In the genomic region with DNA sequence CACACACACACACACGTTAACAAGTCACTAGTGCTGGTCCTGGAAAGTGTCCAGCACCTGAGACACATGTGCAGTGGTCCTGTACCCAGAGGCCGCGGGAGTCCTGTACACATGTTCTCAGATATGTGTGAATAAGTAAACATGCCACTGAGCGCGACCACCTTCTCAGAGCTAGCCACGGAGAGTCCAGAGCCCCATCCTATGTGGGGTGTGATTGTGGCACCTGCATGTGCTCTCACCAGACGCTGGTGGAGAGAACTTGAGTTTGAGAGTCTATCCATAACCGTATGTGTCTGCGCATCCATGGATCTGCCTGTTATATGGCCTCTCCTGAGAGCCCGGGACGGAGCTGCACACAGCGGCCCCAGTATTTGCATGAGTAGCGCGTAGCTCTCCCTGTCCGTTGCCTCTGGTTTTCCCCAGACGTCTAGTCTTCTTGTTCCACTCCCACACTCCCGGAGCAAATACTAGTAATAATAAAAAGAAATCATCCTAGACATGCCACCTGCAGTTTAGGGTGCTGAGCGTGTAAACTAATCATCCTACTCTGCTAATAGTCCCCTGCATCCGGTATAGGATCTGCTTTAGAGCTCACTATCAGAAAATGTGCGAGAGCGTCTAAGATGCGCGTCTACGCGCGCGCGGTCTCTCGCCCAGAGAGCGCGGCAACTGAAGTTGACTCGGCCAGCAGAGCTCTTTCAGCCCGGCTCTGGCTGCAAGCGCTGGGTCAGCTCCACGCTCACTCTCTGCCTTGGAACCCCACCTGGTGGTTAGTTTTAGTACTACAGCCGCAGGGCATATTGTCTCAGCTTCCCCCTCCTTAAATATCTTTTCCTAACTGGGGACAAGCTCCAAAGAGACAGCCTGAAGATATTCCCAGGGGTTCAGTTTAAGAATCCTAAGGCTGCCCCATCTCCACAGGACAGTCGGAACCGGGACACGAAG, we compare ENCODE assay signal across 8 mouse cellular contexts. TPM values are rescaled to one million over a fixed set of nuclear protein-coding genes. Genes with fewer than 3 reads are reported as not detected.
A peak's percentile ranks its signal among the peaks of the same experiment; 100 is the strongest.
DNase-seq lines count a peak whose midpoint lies in the region; ATAC-seq and TF ChIP-seq lines count a peak whose summit lies in the region.

No protein-coding gene starts in this region.

- no peak overlapping the region for H3K9ac ChIP-seq in embryonic facial prominence, embryonic 11.5 days (replicated peaks; ENCODE audit: low read length)
- H3K9ac ChIP-seq in midbrain, embryonic 14.5 days (replicated peaks; ENCODE audit: low read length) = 0 out of 2 replicates have a peak overlapping the region, but pooled peaks have one; percentile 16

- TF ChIP-seq POLR2A in spleen, adult 2 months (IDR thresholded peaks at IDR 0.05; ENCODE audit: low read depth, low read length) = no peak

- H3K4me1 ChIP-seq in embryonic facial prominence, embryonic 11.5 days (ENCODE audit: control insufficient read depth, insufficient read depth, low read length) = peaks cover 6% of the 10 kb centered on the region
- H3K4me1 ChIP-seq in limb, embryonic 10.5 days = peaks cover 70% of the 10 kb centered on the region
- peaks cover 41% of the 10 kb centered on the region for H3K4me1 ChIP-seq in midbrain, embryonic 14.5 days (ENCODE audit: control insufficient read depth, insufficient read depth, low read length)
- no peaks in the 10 kb centered on the region; the same call in 1 of the 2 replicates for H3K4me1 ChIP-seq in spleen, adult 2 months (ENCODE audit: control insufficient read depth, insufficient read depth, insufficient read length)

- H3K27me3 ChIP-seq in embryonic facial prominence, embryonic 11.5 days (ENCODE audit: control insufficient read depth, insufficient read depth, low read length) = peaks cover 23% of the 10 kb centered on the region
- H3K27me3 ChIP-seq in limb, embryonic 10.5 days (ENCODE audit: low read depth, poor library complexity, severe bottlenecking) = peaks cover 65% of the 10 kb centered on the region
- H3K27me3 ChIP-seq in midbrain, embryonic 14.5 days (ENCODE audit: control insufficient read depth, insufficient read depth, low read length) = peaks cover 52% of the 10 kb centered on the region
- peaks cover 24% of the 10 kb centered on the region for H3K27me3 ChIP-seq in spleen, adult 2 months (ENCODE audit: control insufficient read depth, insufficient read depth, low read length)

- peak; percentile 94 for DNase-seq in 3T3-L1 (ENCODE audit: low read depth, low spot score)
- DNase-seq in adrenal gland, postnatal 25 days = peak; percentile 88
- DNase-seq in embryonic facial prominence, embryonic 11.5 days (ENCODE audit: low spot score) = peak; percentile 92
- DNase-seq in heart, adult 11 months = peak; percentile 97
- peak; percentile 68 for DNase-seq in kidney, adult 11 months
- peak; percentile 95 for DNase-seq in limb, embryonic 10.5 days (ENCODE audit: low spot score)
- peak; percentile 93 for DNase-seq in midbrain, embryonic 14.5 days
- peak in 1 of 2 experiments; percentile 49 for DNase-seq in spleen, adult 2 months (ENCODE audit: low read depth in 1 of 2, low spot score in 2 of 2)

- peak overlapping the region; percentile 4 for H3K4me3 ChIP-seq in embryonic facial prominence, embryonic 11.5 days (ENCODE audit: low read depth, low read length)
- H3K4me3 ChIP-seq in limb, embryonic 10.5 days = peak overlapping the region; percentile 81
- H3K4me3 ChIP-seq in midbrain, embryonic 14.5 days (replicated peaks; ENCODE audit: low read depth, low read length) = peak overlapping the region; percentile 43
- H3K4me3 ChIP-seq in spleen, adult 2 months (ENCODE audit: extremely low read depth, insufficient read depth, insufficient read length) = no peak overlapping the region

- peak; percentile 66 for ATAC-seq in embryonic facial prominence, embryonic 11.5 days (replicated peaks; ENCODE audit: insufficient number of reproducible peaks, low FRiP score, low TSS enrichment, low read depth)
- peak; percentile 39 for ATAC-seq in midbrain, embryonic 14.5 days (ENCODE audit: low FRiP score, low TSS enrichment)

- no peak overlapping the region for H3K27ac ChIP-seq in embryonic facial prominence, embryonic 11.5 days (replicated peaks; ENCODE audit: low read depth, low read length)
- peak overlapping the region; percentile 95 for H3K27ac ChIP-seq in limb, embryonic 10.5 days
- H3K27ac ChIP-seq in midbrain, embryonic 14.5 days (replicated peaks; ENCODE audit: low read depth, low read length) = no peak overlapping the region
- H3K27ac ChIP-seq in spleen, adult 2 months (ENCODE audit: insufficient read depth, low read length) = no peak overlapping the region

- no peaks in the 10 kb centered on the region for H3K9me3 ChIP-seq in embryonic facial prominence, embryonic 11.5 days (replicated peaks; ENCODE audit: control insufficient read depth, low read length)
- no peaks in the 10 kb centered on the region for H3K9me3 ChIP-seq in limb, embryonic 10.5 days (replicated peaks)
- H3K9me3 ChIP-seq in midbrain, embryonic 14.5 days (ENCODE audit: control insufficient read depth, low read length) = no peaks in the 10 kb centered on the region

- H3K4me2 ChIP-seq in embryonic facial prominence, embryonic 11.5 days (ENCODE audit: low read depth, low read length) = peak overlapping the region; percentile 29; the same call in 1 of the 2 replicates
- H3K4me2 ChIP-seq in midbrain, embryonic 14.5 days (ENCODE audit: low read length) = peak overlapping the region; percentile 84

- 3% methylated on average over 39 of the region's 39 CpGs for WGBS in embryonic facial prominence, embryonic 11.5 days
- WGBS in limb, embryonic 10.5 days = 5% methylated on average over 39 of the region's 39 CpGs
- WGBS in midbrain, embryonic 14.5 days = 3% methylated on average over 39 of the region's 39 CpGs
- WGBS in spleen, adult 2 months = 7% methylated on average over 39 of the region's 39 CpGs

- no peaks in the 10 kb centered on the region for H3K36me3 ChIP-seq in embryonic facial prominence, embryonic 11.5 days (replicated peaks; ENCODE audit: control insufficient read depth, insufficient read depth, low read depth, low read length)
- peaks cover 6% of the 10 kb centered on the region for H3K36me3 ChIP-seq in limb, embryonic 10.5 days
- no peaks in the 10 kb centered on the region for H3K36me3 ChIP-seq in midbrain, embryonic 14.5 days (ENCODE audit: control insufficient read depth, insufficient read depth, low read length)
- H3K36me3 ChIP-seq in spleen, adult 2 months (ENCODE audit: control insufficient read depth, insufficient read depth, low read length) = no peaks in the 10 kb centered on the region

- TF ChIP-seq CTCF in spleen, adult 2 months (IDR thresholded peaks at IDR 0.05; ENCODE audit: extremely low read depth, insufficient read depth, insufficient read length, insufficient replicate concordance) = peak; percentile 40; the same call in 1 of the 2 replicates

RNA-seq across cellular contexts. Expression of a gene that starts 3.7 kb away (rescaled TPM):
- total RNA-seq in adrenal gland, postnatal 25 days (2021) = 4.2 and 4.6 TPM in 2 replicates
- polyA plus RNA-seq in embryonic facial prominence, embryonic 11.5 days (2014; fragmentation: Nextera tagmentation; extraction: Ambion mirVana) = 8.6 and 9.0 TPM in 2 replicates
- polyA plus RNA-seq in limb, embryonic 10.5 days (2016; fragmentation: Nextera tagmentation; extraction: Ambion mirVana) = 32.7 and 47.1 TPM in 2 replicates
- 21.9 and 29.5 TPM in 2 replicates for polyA plus RNA-seq in midbrain, embryonic 14.5 days (2014; fragmentation: Nextera tagmentation; extraction: Ambion mirVana)
- 0.76 and 1.4 TPM in 2 replicates for polyA plus RNA-seq in spleen, adult 2 months (2012; rRNA removed)
